Mouse (Mus musculus): ENCODE measurements around the gene Plin2.
A peak's percentile ranks its signal among the peaks of the same experiment; 100 is the strongest.

Plin2 gene

GRCm38 (mm10) chr4:86669780-86670201, at the start of gene Plin2:
Gene Plin2 (minus strand): TSS chr4:86670060.
- peak; percentile 80 for DNase-seq (ENCODE audit: extremely low spot score)

- DNase-seq (ENCODE audit: extremely low spot score): no peak
These were observed 49.2 kb upstream of the Plin2 start for GRCm38 (mm10) chr4:86718878-86719577.

- DNase-seq (ENCODE audit: extremely low spot score): no peak
These were observed 47.3 kb upstream of the Plin2 start for GRCm38 (mm10) chr4:86717176-86717575.

GRCm38 (mm10) chr4:86715341-86715740, 45.5 kb upstream of the Plin2 start:
- no peak for DNase-seq (ENCODE audit: extremely low spot score)

- no peak for DNase-seq (ENCODE audit: extremely low spot score)
These were observed 43.7 kb upstream of the Plin2 start for GRCm38 (mm10) chr4:86713518-86713917.

GRCm38 (mm10) chr4:86712751-86713195, 42.9 kb upstream of the Plin2 start:
- DNase-seq (ENCODE audit: extremely low spot score): no peak

GRCm38 (mm10) chr4:86710666-86711215, 40.9 kb upstream of the Plin2 start:
- no peak for DNase-seq (ENCODE audit: extremely low spot score)

- no peak for DNase-seq (ENCODE audit: extremely low spot score)
These were observed 40.3 kb upstream of the Plin2 start for GRCm38 (mm10) chr4:86710034-86710650.

GRCm38 (mm10) chr4:86708801-86709200, 38.9 kb upstream of the Plin2 start:
- no peak for DNase-seq (ENCODE audit: extremely low spot score)

- DNase-seq (ENCODE audit: extremely low spot score): no peak
These were observed 29.5 kb upstream of the Plin2 start for GRCm38 (mm10) chr4:86699161-86699865.

- DNase-seq (ENCODE audit: extremely low spot score): peak; percentile 65
These were observed 27.0 kb upstream of the Plin2 start for GRCm38 (mm10) chr4:86696890-86697289.

GRCm38 (mm10) chr4:86695081-86695480, 25.2 kb upstream of the Plin2 start:
- peak; percentile 39 for DNase-seq (ENCODE audit: extremely low spot score)

GRCm38 (mm10) chr4:86692931-86693330, 23.1 kb upstream of the Plin2 start:
- no peak for DNase-seq (ENCODE audit: extremely low spot score)

- no peak for DNase-seq (ENCODE audit: extremely low spot score)
These were observed 21.4 kb upstream of the Plin2 start for GRCm38 (mm10) chr4:86691290-86691689.

- DNase-seq (ENCODE audit: extremely low spot score): no peak
These were observed 20.9 kb upstream of the Plin2 start for GRCm38 (mm10) chr4:86690768-86691167.

- DNase-seq (ENCODE audit: extremely low spot score): no peak
These were observed 20.3 kb upstream of the Plin2 start for GRCm38 (mm10) chr4:86690194-86690593.

- DNase-seq (ENCODE audit: extremely low spot score): no peak
These were observed 19.3 kb upstream of the Plin2 start for GRCm38 (mm10) chr4:86689056-86689735.

GRCm38 (mm10) chr4:86686564-86686963, 16.7 kb upstream of the Plin2 start:
- no peak for DNase-seq (ENCODE audit: extremely low spot score)

- no peak for DNase-seq (ENCODE audit: extremely low spot score)
These were observed 16.1 kb upstream of the Plin2 start for GRCm38 (mm10) chr4:86686009-86686366.

- DNase-seq (ENCODE audit: extremely low spot score): no peak
These were observed 15.6 kb upstream of the Plin2 start for GRCm38 (mm10) chr4:86685231-86686008.

- DNase-seq (ENCODE audit: extremely low spot score): no peak
These were observed 14.9 kb upstream of the Plin2 start for GRCm38 (mm10) chr4:86684806-86685205.

All from embryo, embryonic 9.5 days (tissue).